Mouse (Mus musculus): ENCODE results near the gene Map7.

The Map7 gene

GRCm38 (mm10) chr10:20298152-20298920 lies 150.1 kb downstream of the Map7 start:
- no peak for DNase-seq

DNA sequence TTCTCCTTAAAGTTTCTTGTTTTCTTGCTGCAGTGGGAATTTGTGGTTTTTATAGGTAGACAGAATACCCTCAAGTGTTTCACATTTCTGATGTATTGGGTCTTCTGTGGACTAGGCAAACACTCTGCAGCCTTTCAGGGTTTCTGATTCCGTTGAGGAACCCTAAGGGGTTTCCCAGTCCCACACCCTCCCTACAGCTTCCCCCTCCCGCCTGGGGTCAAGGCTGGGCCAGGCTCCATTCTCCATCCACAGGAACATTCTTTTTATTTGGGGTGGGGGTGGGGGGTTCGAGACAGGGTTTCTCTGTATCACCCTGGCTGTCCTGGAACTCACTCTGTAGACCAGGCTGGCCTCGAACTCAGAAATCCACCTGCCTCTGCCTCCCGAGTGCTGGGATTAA lies 150.8 kb downstream of the Map7 start:
- no peak for DNase-seq

- no peak for DNase-seq
Observed at GRCm38 (mm10) chr10:20310969-20311769, 162.9 kb downstream of the Map7 start.

- peak; percentile 100 for DNase-seq
Observed at GRCm38 (mm10) chr10:20311918-20312735, 163.9 kb downstream of the Map7 start, which contains the start of gene Bclaf1. Gene Bclaf1 (plus strand): TSS chr10:20312469.

DNA sequence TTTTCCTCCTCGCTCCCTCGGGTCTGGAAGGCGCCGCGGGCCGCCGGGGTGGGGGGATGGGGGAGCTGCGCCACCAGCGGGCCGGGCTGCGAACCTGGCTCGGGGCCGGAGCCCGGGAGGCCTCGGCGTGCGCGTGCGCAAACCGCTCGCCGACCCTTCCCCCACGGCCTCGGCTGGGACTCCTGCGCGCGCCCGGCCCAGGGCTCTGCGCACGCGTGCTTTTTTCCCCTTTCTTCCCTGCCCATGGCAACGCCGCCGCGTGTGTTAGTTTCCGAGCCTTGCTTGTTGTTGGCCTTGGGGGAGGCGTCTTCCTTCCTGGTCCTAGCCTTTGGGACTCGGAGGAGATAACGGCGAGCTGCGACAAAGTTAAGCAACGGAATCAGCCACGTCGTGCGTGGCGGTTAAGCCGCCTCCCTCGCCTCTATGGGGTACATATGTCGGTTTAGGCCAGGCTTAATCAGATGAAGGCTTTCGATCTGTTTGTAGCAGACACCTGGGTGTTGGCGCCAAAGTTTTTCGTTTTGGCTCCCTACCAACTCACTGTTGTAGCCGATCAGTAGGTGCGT lies 164.5 kb downstream of the Map7 start:
- peak; percentile 93 for DNase-seq

DNA sequence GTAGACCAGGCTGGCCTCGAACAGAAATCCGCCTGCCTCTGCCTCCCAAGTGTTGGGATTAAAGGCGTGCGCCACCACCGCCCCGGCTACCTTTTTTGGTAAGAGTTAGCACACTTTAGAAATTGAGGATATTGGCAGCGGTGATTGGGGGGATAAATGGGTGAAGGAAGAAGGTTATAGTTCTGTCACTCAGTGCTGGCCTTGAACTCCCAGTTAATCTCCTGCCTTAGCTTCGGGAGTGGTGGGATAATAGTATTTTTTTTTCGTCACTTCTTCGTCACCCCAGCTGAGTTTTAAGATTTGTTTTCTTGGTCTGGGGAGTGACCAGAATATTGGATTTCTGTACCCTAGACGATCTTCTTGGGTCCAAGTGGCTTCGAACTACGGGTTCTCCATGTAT lies 165.2 kb downstream of the Map7 start:
- DNase-seq: no peak

GRCm38 (mm10) chr10:20313941-20314340 lies 165.7 kb downstream of the Map7 start:
- DNase-seq: no peak

GRCm38 (mm10) chr10:20314797-20315196 lies 166.5 kb downstream of the Map7 start:
- no peak for DNase-seq

DNA sequence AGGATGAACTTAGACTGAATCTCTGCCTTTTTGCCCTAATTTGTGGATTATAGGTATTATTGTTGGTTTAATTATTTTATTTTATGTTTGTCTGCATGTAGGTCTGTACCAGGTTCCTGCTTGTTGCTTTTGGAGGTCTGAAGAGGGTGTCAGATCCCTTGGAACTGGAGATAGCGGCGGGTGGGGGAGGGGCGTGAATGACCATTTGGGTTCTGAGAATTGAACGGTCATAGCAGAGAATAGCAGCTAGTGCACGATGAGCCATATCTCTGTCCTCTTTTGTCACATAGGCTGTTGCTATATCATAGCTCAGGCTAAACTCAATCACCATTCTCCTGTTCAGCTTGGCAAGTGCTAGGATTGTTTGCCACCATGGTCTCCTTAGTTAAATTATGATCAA lies 169.2 kb downstream of the Map7 start:
- no peak for DNase-seq

DNA sequence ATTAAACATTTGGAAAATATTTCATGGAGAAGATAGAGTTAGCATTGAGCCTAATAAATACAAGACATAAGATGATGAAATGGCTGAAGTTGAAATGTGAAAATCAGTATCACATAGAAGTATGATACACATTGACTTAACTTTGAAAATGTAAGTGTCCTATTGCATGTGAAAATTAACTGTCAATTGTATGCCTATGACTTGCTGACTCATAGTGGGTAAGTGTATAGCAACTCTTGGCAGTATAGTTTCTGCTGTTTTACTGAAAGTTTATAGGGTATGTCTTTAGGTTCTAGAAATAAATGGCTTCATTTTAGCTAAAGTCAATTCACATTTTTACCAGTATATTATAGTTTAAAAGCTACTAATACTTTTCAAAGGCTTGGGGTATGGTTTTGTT lies 178.0 kb downstream of the Map7 start:
- DNase-seq: no peak

Measured in right cerebral cortex, postnatal 25 days (tissue).